Mouse (Mus musculus): ENCODE measurements around the gene Ctdspl. TPM values are rescaled to one million over a fixed set of nuclear protein-coding genes. Genes with fewer than 3 reads are reported as not detected.

Ctdspl gene
- polyA plus RNA-seq, 2 experiments = 2.3 to 3.6 TPM

DNA sequence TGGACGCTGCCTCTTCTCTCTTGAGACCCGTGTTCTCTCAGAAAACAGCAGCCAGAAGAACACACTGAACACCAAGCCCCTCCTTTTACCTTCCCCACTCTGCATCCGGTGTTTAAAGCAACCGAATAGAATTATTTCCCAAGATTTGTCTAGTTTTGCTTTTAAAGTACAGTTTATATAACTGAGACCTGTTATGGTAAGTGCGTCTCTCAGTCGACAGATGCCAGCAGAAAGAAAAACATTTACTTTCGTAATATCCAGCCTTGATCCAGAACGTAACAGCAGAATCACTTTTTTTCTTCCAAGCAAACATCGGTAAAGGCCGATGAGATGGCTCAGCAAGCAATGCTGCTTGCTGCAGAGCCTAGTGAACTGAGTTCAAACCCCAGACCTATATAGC lies 81.0 kb downstream of the Ctdspl start:
- Histone ChIP-seq H3K4me1 (replicated peaks; ENCODE audit: control insufficient read depth in 2 of 2, insufficient read depth in 2 of 2, low read length in 1 of 2) (peaks cover 0 to 9% of the 10 kb centered on the region in 2 experiments; a peak in 2 of 4 replicates), H3K27me3 (ENCODE audit: control insufficient read depth, insufficient read depth, low read length) (no peaks in the 10 kb centered on the region), H3K9ac (replicated peaks) (no peak overlapping the region), H3K4me2 (ENCODE audit: low read depth) (no peak overlapping the region), H3K36me3 (replicated peaks; ENCODE audit: control insufficient read depth, insufficient read depth, low read depth) (no peaks in the 10 kb centered on the region), H3K9me3 (ENCODE audit: control insufficient read depth, low read length) (no peaks in the 10 kb centered on the region), H3K4me3 (ENCODE audit: insufficient read depth in 1 of 2, low read depth in 2 of 2, low read length in 2 of 2) (no peak overlapping the region), H3K27ac (no peak overlapping the region)
- TF ChIP-seq CTCF (IDR thresholded peaks at IDR 0.05; ENCODE audit: low read depth) (no peak), EP300 (IDR thresholded peaks at IDR 0.05; ENCODE audit: low read depth) (no peak)
- ATAC-seq (ENCODE audit: insufficient read depth) = no peak
- no peak for DNase-seq (ENCODE audit: low read depth in 3 of 3, low spot score in 3 of 3)
- 72% methylated on average over 10 of the region's 10 CpGs for WGBS (ENCODE audit: insufficient replicate concordance)

DNA sequence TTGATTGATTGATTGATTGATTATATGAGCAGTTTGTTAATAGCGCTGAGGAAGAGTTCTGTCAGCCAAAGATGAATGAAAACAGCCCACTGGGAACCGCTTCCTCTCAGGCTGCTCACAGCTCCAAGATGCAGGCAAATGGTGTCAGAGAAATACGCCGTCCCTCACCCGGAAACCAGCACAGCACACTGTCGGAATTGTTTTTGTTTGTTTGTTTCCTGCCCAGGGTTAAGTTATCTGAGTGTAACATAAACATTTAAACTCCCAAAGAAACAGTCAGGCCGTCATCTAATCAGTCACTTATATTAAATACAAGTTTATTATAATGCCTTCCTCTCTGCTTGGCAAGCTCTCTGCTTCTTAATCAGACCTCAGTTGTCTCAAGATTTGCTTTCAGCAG lies 82.6 kb downstream of the Ctdspl start:
- no peaks in the 10 kb centered on the region for H3K27me3 ChIP-seq (ENCODE audit: control insufficient read depth, insufficient read depth, low read length)
- no peak overlapping the region for H3K4me2 ChIP-seq (ENCODE audit: low read depth)
- H3K36me3 ChIP-seq (replicated peaks; ENCODE audit: control insufficient read depth, insufficient read depth, low read depth) = no peaks in the 10 kb centered on the region
- TF ChIP-seq EP300 (IDR thresholded peaks at IDR 0.05; ENCODE audit: low read depth) (no peak), CTCF (IDR thresholded peaks at IDR 0.05; ENCODE audit: low read depth) (no peak)
- no peak overlapping the region for H3K9ac ChIP-seq (replicated peaks)
- WGBS (ENCODE audit: insufficient replicate concordance) = 61% methylated on average over 7 of the region's 7 CpGs
- no peak for DNase-seq (ENCODE audit: low read depth in 3 of 3, low spot score in 3 of 3)
- H3K4me3 ChIP-seq (ENCODE audit: insufficient read depth in 1 of 2, low read depth in 2 of 2, low read length in 2 of 2) = no peak overlapping the region
- no peak overlapping the region for H3K27ac ChIP-seq
- H3K4me1 ChIP-seq (replicated peaks; ENCODE audit: control insufficient read depth in 2 of 2, insufficient read depth in 2 of 2, low read length in 1 of 2) = 0 out of 4 replicates have a peak, but pooled peaks cover 0 to 3% of the 10 kb centered on the region in 2 experiments
- no peaks in the 10 kb centered on the region for H3K9me3 ChIP-seq (ENCODE audit: control insufficient read depth, low read length)
- no peak for ATAC-seq (ENCODE audit: insufficient read depth)

DNA sequence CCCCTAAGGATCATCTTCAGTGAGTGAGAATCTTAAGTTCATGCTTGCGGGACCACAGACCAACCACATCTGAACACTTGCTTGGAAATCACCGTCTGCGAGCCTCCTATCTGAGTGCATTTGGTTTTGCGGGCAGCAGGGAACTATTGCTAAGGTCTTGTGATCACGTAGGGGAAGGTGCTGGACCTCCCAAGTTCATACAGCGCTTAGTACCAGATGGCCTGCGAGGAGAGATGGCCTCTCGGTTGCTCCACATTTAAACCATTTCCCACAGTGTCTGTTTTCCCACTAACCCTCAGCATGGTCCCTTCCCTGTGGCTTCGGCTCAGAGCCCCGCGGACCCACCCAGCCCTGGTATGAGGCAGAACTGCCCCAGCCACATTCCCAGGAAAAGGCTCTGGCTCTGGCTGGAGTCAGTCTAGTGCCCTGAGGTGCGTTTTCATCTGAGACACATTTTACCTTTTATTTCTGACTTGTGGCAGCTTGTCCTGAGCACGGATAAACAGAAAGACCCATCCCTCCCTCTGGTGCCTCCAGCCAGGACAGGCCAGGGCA lies 84.0 kb downstream of the Ctdspl start:
- 79% methylated on average over 13 of the region's 13 CpGs for WGBS (ENCODE audit: insufficient replicate concordance)
- Histone ChIP-seq H3K27ac (no peak overlapping the region), H3K4me3 (ENCODE audit: insufficient read depth in 1 of 2, low read depth in 2 of 2, low read length in 2 of 2) (no peak overlapping the region), H3K27me3 (ENCODE audit: control insufficient read depth, insufficient read depth, low read length) (no peaks in the 10 kb centered on the region), H3K4me1 (replicated peaks; ENCODE audit: control insufficient read depth in 2 of 2, insufficient read depth in 2 of 2, low read length in 1 of 2) (no peaks in the 10 kb centered on the region), H3K4me2 (ENCODE audit: low read depth) (no peak overlapping the region), H3K36me3 (replicated peaks; ENCODE audit: control insufficient read depth, insufficient read depth, low read depth) (no peaks in the 10 kb centered on the region), H3K9me3 (ENCODE audit: control insufficient read depth, low read length) (no peaks in the 10 kb centered on the region), H3K9ac (replicated peaks) (no peak overlapping the region)
- DNase-seq (ENCODE audit: low read depth in 3 of 3, low spot score in 3 of 3) (no peak), ATAC-seq (ENCODE audit: insufficient read depth) (no peak)
- no peak for TF ChIP-seq CTCF (IDR thresholded peaks at IDR 0.05; ENCODE audit: low read depth)

DNA sequence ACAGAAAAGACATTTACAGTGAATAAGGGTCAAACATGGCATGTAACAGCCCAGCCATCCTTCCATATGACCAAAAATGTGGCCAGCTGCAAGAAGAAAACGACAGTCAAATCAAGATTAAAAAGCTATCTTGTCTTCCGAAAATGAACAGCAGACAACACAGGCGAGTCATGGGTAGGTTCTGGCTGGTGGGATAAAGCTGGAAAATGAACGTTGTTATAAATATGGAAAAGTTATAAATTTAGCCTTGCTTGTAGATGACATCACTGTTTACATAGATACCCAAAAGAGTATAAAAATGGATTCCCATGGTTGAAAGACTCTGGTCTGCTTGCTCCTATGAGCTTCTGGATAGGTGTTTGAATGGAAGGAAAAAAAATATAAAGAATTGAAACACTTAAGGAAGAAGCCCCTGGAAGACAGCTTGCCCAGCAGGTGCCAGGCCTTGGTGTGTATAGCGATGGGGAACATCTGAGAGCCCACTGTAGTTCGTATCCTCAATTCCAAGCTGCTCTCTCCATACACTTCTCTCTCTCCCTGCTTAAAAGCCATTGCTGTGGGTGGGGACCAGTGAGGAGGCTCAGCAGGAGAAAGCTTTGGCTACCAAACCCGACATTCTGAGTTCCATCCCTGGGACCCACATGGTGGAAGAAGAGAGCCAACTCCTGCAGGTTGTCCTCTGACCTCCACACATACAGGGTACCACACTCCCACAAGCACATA lies 90.7 kb downstream of the Ctdspl start:
- TF ChIP-seq CTCF (IDR thresholded peaks at IDR 0.05; ENCODE audit: low read depth) (no peak), EP300 (IDR thresholded peaks at IDR 0.05; ENCODE audit: low read depth) (no peak)
- H3K27me3 ChIP-seq (ENCODE audit: control insufficient read depth, insufficient read depth, low read length) = no peaks in the 10 kb centered on the region
- no peak overlapping the region for H3K27ac ChIP-seq
- no peak for ATAC-seq (ENCODE audit: insufficient read depth)
- no peak for DNase-seq (ENCODE audit: low read depth in 3 of 3, low spot score in 3 of 3)
- H3K9ac ChIP-seq (replicated peaks) = no peak overlapping the region
- no peaks in the 10 kb centered on the region for H3K9me3 ChIP-seq (ENCODE audit: control insufficient read depth, low read length)
- no peaks in the 10 kb centered on the region for H3K4me1 ChIP-seq (replicated peaks; ENCODE audit: control insufficient read depth in 2 of 2, insufficient read depth in 2 of 2, low read length in 1 of 2)
- WGBS (ENCODE audit: insufficient replicate concordance) = 73% methylated on average over 7 of the region's 7 CpGs
- no peak overlapping the region for H3K4me3 ChIP-seq (ENCODE audit: insufficient read depth in 1 of 2, low read depth in 2 of 2, low read length in 2 of 2)
- peaks cover 2% of the 10 kb centered on the region for H3K36me3 ChIP-seq (replicated peaks; ENCODE audit: control insufficient read depth, insufficient read depth, low read depth)
- no peak overlapping the region for H3K4me2 ChIP-seq (ENCODE audit: low read depth)

DNA sequence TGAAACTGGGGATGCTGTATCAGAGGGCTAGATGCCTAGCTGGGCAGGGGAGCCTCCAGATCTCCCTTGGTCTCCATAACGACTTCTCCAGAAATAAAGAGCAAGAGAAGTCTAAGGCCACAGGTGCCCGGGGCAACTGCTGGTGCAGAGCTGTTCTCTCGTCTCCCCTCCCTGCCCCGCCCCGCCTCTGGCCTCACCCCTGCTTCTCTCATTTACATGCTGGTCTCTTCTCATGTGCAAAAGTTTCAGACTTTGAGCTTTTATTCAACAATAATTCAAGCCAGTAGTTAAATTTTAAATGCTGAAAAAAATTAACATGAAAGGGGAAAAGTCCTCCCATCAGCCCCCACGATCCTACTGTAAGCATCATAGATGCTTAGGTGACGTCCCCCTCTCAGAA lies 95.5 kb downstream of the Ctdspl start:
- WGBS (ENCODE audit: insufficient replicate concordance) = 73% methylated on average over 7 of the region's 7 CpGs
- no peak overlapping the region for H3K9ac ChIP-seq (replicated peaks)
- no peak for DNase-seq (ENCODE audit: low read depth in 3 of 3, low spot score in 3 of 3)
- H3K36me3 ChIP-seq (replicated peaks; ENCODE audit: control insufficient read depth, insufficient read depth, low read depth) = peaks cover 2% of the 10 kb centered on the region
- no peak overlapping the region for H3K27ac ChIP-seq
- no peak overlapping the region for H3K4me2 ChIP-seq (ENCODE audit: low read depth)
- peaks cover 0 to 2% of the 10 kb centered on the region in 2 experiments; a peak in 1 of 4 replicates for H3K4me1 ChIP-seq (replicated peaks; ENCODE audit: control insufficient read depth in 2 of 2, insufficient read depth in 2 of 2, low read length in 1 of 2)
- H3K27me3 ChIP-seq (ENCODE audit: control insufficient read depth, insufficient read depth, low read length) = no peaks in the 10 kb centered on the region
- H3K4me3 ChIP-seq (ENCODE audit: insufficient read depth in 1 of 2, low read depth in 2 of 2, low read length in 2 of 2) = no peak overlapping the region
- H3K9me3 ChIP-seq (ENCODE audit: control insufficient read depth, low read length) = no peaks in the 10 kb centered on the region
- no peak for TF ChIP-seq EP300 (IDR thresholded peaks at IDR 0.05; ENCODE audit: low read depth)
- no peak for TF ChIP-seq CTCF (IDR thresholded peaks at IDR 0.05; ENCODE audit: low read depth)
- ATAC-seq (ENCODE audit: insufficient read depth) = no peak
